Mouse (Mus musculus) lung, embryonic 16.5 days (tissue): ENCODE measurements around the gene Mto1. TPM values are rescaled to one million over a fixed set of nuclear protein-coding genes. Genes with fewer than 3 reads are reported as not detected.
A peak's percentile ranks its signal among the peaks of the same experiment; 100 is the strongest.
"Not testable (repeated sequence)": the region's sequence is repeated elsewhere in the genome, so short reads cannot be mapped to it uniquely, and the experiment has no call there.

Experiments used
- ATAC-seq: fragments of 200-750 bp; cut with Nextera tagmentation; 2 replicates; pipeline ENCODE4 v1.8.0; 2017; ENCODE audit warnings: low read depth, mild to moderate bottlenecking, moderate library complexity
- H3K27ac ChIP-seq: fragments of 300-500 bp; sonication (generic); 2 replicates; pipeline ENCODE4 v1.5.1; 2014; ENCODE audit warnings: mild to moderate bottlenecking, control low read depth, low read length
- H3K27me3 ChIP-seq: fragments of 300-500 bp; sonication (generic); 2 replicates; pipeline ENCODE4 v1.6.1; 2014; ENCODE audit warnings: low read depth, low read length, mixed read lengths; ENCODE audit not compliant: control insufficient read depth, insufficient read depth
- H3K36me3 ChIP-seq: fragments of 300-500 bp; sonication (generic); 2 replicates; pipeline ENCODE4 v1.6.1; 2014; ENCODE audit warnings: low read length; ENCODE audit not compliant: control insufficient read depth, insufficient read depth
- H3K4me1 ChIP-seq: fragments of 300-500 bp; sonication (generic); replicated peaks from 2 replicates; pipeline ENCODE4 v1.6.1; 2014; ENCODE audit warnings: low read length, mixed read lengths; ENCODE audit not compliant: control insufficient read depth, insufficient read depth
- H3K4me2 ChIP-seq: fragments of 300-500 bp; sonication (generic); 2 replicates; pipeline ENCODE4 v1.6.1; 2014; ENCODE audit warnings: low read depth, low read length, control low read depth
- H3K4me3 ChIP-seq: fragments of 300-500 bp; sonication (generic); 2 replicates; pipeline ENCODE4 v1.5.1; 2014; ENCODE audit warnings: mild to moderate bottlenecking, low read length, control low read depth
- H3K9ac ChIP-seq: fragments of 300-500 bp; sonication (generic); 2 replicates; pipeline ENCODE4 v1.6.1; 2014; ENCODE audit warnings: low read length, control low read depth
- H3K9me3 ChIP-seq: fragments of 300-500 bp; sonication (generic); 2 replicates; pipeline ENCODE4 v1.6.1; 2016; ENCODE audit warnings: low read length; ENCODE audit not compliant: control insufficient read depth
- WGBS: fragments of 180-500 bp; shearing (Covaris S2); extraction: QIAGEN DNeasy Blood & Tissue Kit; methylation state at CpG from one replicate; pipeline ENCODE4 v1.1.7; 2014; 5-methylcytosine and 5-hydroxymethylcytosine counted together
- polyA plus RNA-seq: library from polyadenylated mRNA; unstranded; fragments of >200 nt; fragmentation: Nextera tagmentation; extraction: Ambion mirVana; gene quantifications from 2 replicates; pipeline ENCODE4 v1.2.1, GENCODE M21; 2015

Mto1 gene
- polyA plus RNA-seq, 1 experiment from 2014 or later, result 22.8 TPM

DNA sequence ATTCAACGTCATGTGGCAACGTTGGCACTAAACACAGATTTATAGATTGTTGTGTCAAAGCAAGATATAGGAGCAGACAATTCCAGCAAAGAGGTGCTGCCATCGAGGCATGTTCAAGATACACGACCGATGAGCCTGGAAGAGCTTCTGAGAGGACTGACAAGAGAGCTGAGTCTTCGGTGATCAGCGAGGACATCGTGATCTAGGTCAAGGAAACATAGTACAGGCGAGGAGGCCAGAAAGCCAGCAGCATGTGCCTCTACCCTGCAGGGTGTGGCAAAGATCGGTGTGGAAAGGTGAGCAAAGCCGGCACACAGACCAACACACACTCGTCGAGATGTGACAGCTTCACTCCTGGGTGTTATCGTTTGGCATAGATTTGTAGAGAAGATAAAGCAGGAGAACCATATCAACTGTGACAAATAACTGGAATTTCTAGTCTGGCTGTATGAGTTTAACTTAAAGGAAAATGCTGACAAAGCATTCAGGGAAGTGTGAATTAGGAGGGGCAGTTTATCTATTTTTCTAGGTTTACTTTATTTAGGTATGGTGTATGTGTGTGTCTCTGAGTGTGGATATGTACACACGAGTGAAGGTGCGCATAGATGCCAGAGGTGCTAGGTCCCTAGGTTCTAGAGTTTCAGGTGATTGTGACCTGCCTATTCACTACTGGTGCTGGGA is 60.2 kb downstream of the Mto1 start:
- ATAC-seq, result no peak
- H3K36me3 ChIP-seq, result no peaks in the 10 kb centered on the region
- WGBS, result 75% methylated on average over 16 of the region's 16 CpGs
- H3K4me2 ChIP-seq, result no peak overlapping the region
- H3K4me1 ChIP-seq, result no peaks in the 10 kb centered on the region
- no peak overlapping the region for H3K27ac ChIP-seq
- no peaks in the 10 kb centered on the region for H3K9me3 ChIP-seq
- H3K9ac ChIP-seq, result no peak overlapping the region
- H3K27me3 ChIP-seq, result no peaks in the 10 kb centered on the region
- H3K4me3 ChIP-seq, result no peak overlapping the region

DNA sequence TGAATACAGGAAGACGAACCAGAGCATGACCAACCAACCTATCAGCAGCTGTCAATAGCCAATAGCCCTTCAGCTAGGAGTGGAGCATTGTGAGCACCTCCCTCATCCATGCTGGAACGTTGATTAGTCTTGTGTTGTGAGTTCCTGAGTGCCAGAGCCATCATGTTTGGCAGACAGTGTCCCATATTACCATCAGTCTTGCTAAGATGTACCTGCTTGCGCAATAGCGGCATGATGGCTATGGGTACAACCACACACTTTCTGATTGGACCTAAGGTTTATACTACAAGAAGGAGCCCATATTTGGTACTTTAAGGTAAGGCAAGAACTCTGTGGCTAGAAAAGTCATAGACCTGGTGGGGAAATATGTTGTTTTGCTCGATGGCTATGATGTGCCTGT is 63.7 kb downstream of the Mto1 start:
- no peaks in the 10 kb centered on the region for H3K4me1 ChIP-seq
- no peak for ATAC-seq
- no peak overlapping the region for H3K9ac ChIP-seq
- no peaks in the 10 kb centered on the region for H3K27me3 ChIP-seq
- no peaks in the 10 kb centered on the region for H3K36me3 ChIP-seq
- no peak overlapping the region for H3K4me3 ChIP-seq
- no peak overlapping the region for H3K27ac ChIP-seq
- WGBS, result 92% methylated on average over 5 of the region's 5 CpGs
- no peak overlapping the region for H3K4me2 ChIP-seq
- H3K9me3 ChIP-seq, result no peaks in the 10 kb centered on the region

DNA sequence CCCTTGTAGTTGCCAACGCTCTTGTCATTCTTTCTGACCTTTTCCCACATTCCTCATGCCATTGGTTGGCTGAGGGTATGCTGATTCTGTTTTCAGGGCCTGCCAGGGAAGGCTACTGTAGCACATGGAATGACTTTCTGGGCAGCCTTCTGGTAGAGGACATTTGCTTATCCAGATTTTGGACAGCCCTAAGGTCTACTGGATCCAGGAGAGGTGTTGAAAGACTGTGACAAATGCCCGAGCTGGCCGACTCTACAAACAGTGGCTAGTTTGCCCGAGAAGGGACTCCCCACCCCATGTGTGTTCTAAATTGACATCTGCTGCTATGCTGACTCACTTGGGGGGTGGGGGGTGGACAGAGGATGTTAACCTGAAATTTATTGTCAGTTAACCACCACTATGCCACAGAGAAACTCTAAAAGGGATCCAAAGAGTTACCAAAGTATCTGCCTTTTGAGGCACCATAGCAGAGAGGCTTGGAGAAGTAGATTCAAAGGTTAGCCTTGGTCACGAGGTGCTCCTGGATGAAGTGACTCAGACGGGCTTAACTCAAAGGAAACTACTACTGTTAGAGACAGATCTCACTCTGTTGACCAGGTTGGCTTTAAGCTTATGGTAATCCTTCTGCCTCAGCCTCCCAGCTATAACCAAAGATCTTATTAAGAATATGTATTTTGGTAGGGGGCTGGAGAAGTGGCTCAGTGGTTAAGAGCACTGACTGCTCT is 65.9 kb downstream of the Mto1 start:
- H3K27me3 ChIP-seq, result no peaks in the 10 kb centered on the region
- no peaks in the 10 kb centered on the region for H3K36me3 ChIP-seq
- no peak overlapping the region for H3K4me3 ChIP-seq
- no peak overlapping the region for H3K27ac ChIP-seq
- WGBS, result 47% methylated on average over 6 of the region's 6 CpGs
- H3K9me3 ChIP-seq, result no peaks in the 10 kb centered on the region
- H3K4me2 ChIP-seq, result no peak overlapping the region
- no peak overlapping the region for H3K9ac ChIP-seq
- no peaks in the 10 kb centered on the region for H3K4me1 ChIP-seq
- no peak for ATAC-seq

DNA sequence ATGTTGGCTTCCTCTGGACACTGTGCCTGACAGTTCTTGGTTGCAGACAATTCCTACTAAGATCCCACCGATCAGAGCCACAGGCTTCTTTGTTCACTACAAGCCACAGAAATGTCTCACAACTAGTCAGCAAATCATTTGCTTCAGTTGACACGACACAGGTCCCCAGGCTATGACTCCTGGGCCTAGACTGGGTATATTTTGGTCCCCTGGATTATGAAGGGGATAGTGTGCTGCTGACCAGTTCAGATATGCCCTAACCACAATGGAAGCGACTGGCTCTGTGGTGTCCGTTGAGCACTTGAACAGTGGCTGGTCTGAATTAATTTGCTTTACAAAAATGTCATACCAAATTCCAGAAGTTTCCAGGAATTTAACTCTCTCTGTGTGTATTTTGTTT is 66.7 kb downstream of the Mto1 start:
- H3K27me3 ChIP-seq, result no peaks in the 10 kb centered on the region
- H3K36me3 ChIP-seq, result no peaks in the 10 kb centered on the region
- H3K4me3 ChIP-seq, result no peak overlapping the region
- H3K27ac ChIP-seq, result no peak overlapping the region
- ATAC-seq, result no peak
- 72% methylated on average over 4 of the region's 4 CpGs for WGBS
- H3K4me1 ChIP-seq, result no peaks in the 10 kb centered on the region; the same call in 1 of the 2 replicates
- no peak overlapping the region for H3K9ac ChIP-seq
- no peaks in the 10 kb centered on the region for H3K9me3 ChIP-seq
- no peak overlapping the region for H3K4me2 ChIP-seq

DNA sequence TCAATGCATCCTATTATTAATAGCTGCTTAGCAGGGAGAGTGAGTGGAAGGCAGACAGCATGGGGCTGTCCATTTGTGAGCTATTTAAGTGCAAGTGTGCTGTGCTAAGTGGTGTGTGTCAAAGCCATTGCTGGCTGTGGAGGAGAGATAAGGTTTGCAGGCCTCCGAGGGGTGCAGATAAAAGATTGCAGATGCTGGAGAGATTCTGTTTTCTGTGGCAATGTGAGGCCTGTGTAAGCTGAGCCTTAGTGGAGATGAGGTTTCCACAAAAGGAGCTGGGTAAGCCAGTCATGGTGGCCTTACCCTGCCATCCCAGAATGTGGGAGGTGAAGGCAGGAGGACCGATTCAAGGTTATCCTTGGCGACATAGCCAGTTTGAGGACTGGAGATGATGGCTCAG is 68.1 kb downstream of the Mto1 start:
- no peak for ATAC-seq
- Histone ChIP-seq H3K4me3 (no peak overlapping the region), H3K36me3 (no peaks in the 10 kb centered on the region), H3K9ac (no peak overlapping the region), H3K4me2 (no peak overlapping the region), H3K27me3 (no peaks in the 10 kb centered on the region), H3K27ac (no peak overlapping the region), H3K4me1 (peaks cover 6% of the 10 kb centered on the region), H3K9me3 (no peaks in the 10 kb centered on the region)
- 41% methylated on average over 3 of the region's 3 CpGs for WGBS

DNA sequence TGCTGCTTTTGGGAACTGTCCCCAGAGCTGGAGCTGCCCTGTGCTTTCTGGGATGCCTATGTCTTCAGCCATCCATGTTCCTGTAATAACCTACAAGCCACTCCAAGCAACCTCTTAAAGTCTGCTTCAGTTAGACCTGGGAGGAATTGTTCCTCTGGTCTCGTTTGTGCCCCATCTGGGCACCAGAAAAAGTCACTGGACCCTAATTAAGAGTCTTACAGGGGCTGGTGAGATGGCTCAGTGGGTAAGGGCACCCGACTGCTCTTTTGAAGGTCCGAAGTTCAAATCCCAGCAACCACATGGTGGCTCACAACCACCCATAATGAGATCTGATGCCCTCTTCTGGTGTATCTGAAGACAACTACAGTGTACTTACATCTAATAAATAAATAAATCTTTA is 69.2 kb downstream of the Mto1 start:
- not testable (repeated sequence) for H3K9me3 ChIP-seq, H3K27ac ChIP-seq, H3K4me1 ChIP-seq, H3K4me3 ChIP-seq, H3K36me3 ChIP-seq, H3K9ac ChIP-seq, H3K27me3 ChIP-seq, ATAC-seq, H3K4me2 ChIP-seq
- WGBS, result 65% methylated on average over 3 of the region's 3 CpGs

DNA sequence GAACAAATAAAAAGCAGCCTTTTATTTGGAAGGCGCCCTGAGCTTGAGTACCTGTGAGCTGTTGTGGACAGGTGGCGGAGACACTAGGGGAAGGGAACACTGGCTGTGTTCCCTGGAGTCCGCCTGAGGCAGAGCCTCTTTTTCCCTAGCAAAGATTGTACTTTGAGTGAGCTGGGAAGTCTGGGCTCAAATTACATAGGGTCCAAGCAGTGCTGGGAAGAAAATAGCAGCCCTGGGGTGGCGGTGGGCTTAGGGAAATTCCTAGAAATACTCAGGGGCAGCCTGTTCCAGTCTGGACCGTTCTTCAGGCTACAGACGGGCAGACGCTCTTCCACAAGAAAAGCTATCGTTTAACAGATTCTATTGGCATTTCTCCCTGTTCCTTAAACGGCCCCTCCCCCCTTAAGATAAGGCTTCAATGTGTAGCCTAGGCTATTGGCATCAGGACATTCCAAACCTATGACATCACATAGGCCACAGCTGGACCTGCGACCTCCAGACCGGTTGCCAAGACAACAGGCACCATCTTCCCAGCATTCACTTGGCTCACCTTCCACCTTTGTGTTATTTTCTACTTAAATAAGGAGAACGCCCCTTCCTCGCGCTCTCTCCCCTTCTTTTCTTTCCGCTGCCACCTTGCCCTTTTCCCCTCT is 72.2 kb downstream of the Mto1 start:
- Histone ChIP-seq H3K4me1 (peaks cover 6% of the 10 kb centered on the region), H3K9me3 (no peaks in the 10 kb centered on the region), H3K27me3 (no peaks in the 10 kb centered on the region), H3K27ac (peak overlapping the region; percentile 56), H3K9ac (peak overlapping the region; percentile 44), H3K36me3 (no peaks in the 10 kb centered on the region), H3K4me3 (peak overlapping the region; percentile 50), H3K4me2 (peak overlapping the region; percentile 88)
- 3% methylated on average over 15 of the region's 15 CpGs for WGBS
- ATAC-seq, result peak; percentile 86

DNA sequence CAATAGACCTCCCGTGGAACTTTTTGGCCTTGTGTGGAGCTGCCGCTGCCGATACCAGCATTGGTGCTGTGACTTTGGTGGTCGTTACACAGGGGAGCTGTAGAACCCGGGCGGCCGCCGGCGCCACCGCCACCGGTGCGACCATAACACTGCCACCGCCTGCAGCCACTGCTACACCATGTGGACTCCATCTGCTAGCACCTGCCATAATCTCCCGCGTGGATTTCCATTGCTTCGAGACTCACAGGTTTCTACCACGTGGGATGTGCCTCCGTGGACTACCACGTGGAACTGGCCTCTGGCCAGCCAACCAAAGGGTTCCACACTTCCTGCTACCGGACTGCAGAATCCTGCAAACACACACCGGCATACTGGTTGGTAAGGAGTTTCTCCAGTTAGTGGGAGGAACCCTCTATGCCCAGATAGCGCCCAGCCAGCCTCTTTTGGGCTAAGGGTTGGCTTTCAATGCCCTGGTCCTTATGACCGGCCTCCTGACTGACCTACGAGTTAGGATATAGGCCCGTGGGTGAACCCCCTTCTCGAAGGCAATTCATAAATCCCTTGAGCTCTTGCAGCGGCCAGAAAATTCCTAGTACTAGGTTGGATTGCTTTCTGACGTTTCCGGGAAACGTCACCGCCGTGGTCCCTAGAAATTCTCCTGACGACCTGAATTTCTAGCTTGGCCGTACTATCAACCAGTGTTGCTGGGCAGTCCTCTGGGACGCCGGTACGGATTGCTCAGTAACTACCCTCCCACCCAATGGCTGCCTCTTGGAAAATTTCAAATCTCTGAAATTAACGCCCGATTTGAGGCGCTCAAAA is 73.0 kb downstream of the Mto1 start:
- WGBS, result 3% methylated on average over 40 of the region's 40 CpGs
- H3K9ac ChIP-seq, result peak overlapping the region; percentile 44
- no peaks in the 10 kb centered on the region for H3K27me3 ChIP-seq
- H3K4me2 ChIP-seq, result peak overlapping the region; percentile 88
- peak overlapping the region; percentile 56 for H3K27ac ChIP-seq
- peaks cover 6% of the 10 kb centered on the region for H3K4me1 ChIP-seq
- H3K9me3 ChIP-seq, result no peaks in the 10 kb centered on the region
- H3K36me3 ChIP-seq, result no peaks in the 10 kb centered on the region
- ATAC-seq, result peak; percentile 58
- H3K4me3 ChIP-seq, result peak overlapping the region; percentile 50

DNA sequence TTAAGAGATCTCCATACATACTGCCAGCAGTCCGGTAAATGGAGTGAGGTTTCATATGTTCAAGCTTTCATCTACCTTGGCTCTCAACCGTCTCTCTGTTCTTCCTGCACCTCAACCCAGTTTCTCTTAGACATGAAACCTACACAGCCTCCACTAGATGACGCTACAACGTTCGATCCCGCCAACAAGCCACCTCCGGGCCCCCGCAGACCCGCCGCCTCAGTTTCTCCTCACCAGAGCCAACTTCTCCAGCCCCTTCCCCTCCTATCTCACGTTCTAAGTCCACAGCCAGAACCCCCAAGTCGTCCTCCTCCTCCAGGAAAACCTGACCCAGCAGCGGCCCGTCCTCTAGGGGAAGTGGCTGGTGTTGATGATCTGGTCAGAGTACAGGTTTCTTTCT is 73.7 kb downstream of the Mto1 start:
- no peak overlapping the region for H3K27ac ChIP-seq
- no peaks in the 10 kb centered on the region for H3K36me3 ChIP-seq
- H3K4me1 ChIP-seq, result peaks cover 6% of the 10 kb centered on the region
- no peaks in the 10 kb centered on the region for H3K9me3 ChIP-seq
- no peaks in the 10 kb centered on the region for H3K27me3 ChIP-seq
- no peak for ATAC-seq
- WGBS, result 20% methylated on average over 14 of the region's 14 CpGs
- H3K4me2 ChIP-seq, result peak overlapping the region; percentile 88
- peak overlapping the region; percentile 50 for H3K4me3 ChIP-seq
- H3K9ac ChIP-seq, result peak overlapping the region; percentile 44; the same call in 1 of the 2 replicates
